Mouse (Mus musculus) testis, adult 2 months (tissue): Measurements from ENCODE around the gene Snx8.

Experiments used
- CTCF ChIP-seq: fragments of 200-500 bp; IDR thresholded peaks from 2 replicates; pipeline ENCODE4 v1.5.1; 2012; ENCODE audit warnings: low read depth, mild to moderate bottlenecking, inconsistent platforms, low read length, moderate library complexity; ENCODE audit not compliant: control insufficient read depth, insufficient read depth, insufficient replicate concordance
- POLR2A ChIP-seq: fragments of 200-500 bp; IDR thresholded peaks from 2 replicates; pipeline ENCODE4 v1.6.1; 2012; ENCODE audit warnings: low read depth, mild to moderate bottlenecking, inconsistent platforms, low read length, moderate library complexity; ENCODE audit not compliant: control insufficient read depth

- TF ChIP-seq CTCF (no peak), POLR2A (no peak)
These were observed 18.4 kb downstream of the Snx8 start for GRCm38 (mm10) chr5:140370446-140371254.
